Mouse (Mus musculus) E14TG2a.4 (cell line): Measurements from ENCODE around the gene Plekha7.

Experiments
- CTCF ChIP-seq: conservative IDR thresholded peaks from 2 replicates; pipeline ENCODE4 v1.5.1; 2014; ENCODE audit warnings: low read length
- POU5F1 ChIP-seq: IDR thresholded peaks from 2 replicates; pipeline ENCODE4 v1.6.1; 2014; ENCODE audit warnings: low read length, borderline replicate concordance

GRCm38 (mm10) chr7:116196974-116197679, 111.0 kb downstream of the Plekha7 start:
- TF ChIP-seq CTCF (no peak), POU5F1 (no peak)
